14 mouse cellular contexts compared by ENCODE assay signal in the genomic region with DNA sequence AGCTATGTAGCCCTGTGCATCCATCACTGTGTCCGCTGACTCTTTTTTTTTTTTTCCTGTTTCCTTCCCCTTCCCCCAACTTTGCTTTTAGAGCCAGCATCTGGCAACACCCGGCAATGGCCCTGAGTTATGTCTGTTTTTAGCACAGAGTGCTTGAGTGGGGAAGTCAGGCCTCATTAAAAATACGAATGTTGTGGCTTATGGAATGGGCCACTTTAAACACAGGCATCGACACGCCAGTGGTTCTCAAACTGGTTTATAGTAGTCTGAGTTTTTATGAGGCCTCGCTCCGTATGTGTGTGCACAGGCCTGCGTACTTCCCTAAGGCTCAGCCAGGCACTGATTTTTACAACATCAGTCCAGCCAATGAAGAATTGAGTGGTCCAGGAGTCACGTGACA. TPM values are rescaled to one million over a fixed set of nuclear protein-coding genes. Genes with fewer than 3 reads are reported as not detected.
DNase-seq lines count a peak whose midpoint lies in the region; ATAC-seq lines count a peak whose summit lies in the region.
"Had no signal": no experiment of that assay in that cellular context is flagged by ENCODE, and none has a peak within 500 bp of the region (broad histone marks: within the 10 kb centered on the region; RNA-seq: fewer than 3 reads in every experiment).

No protein-coding gene starts in this region.

- H3K4me2 ChIP-seq in heart, embryonic 15.5 days = no peak overlapping the region
- peak overlapping the region; percentile 11; the same call in 1 of the 2 replicates for H3K4me2 ChIP-seq in neural tube, embryonic 13.5 days
- H3K4me2 ChIP-seq: embryonic facial prominence, embryonic 15.5 days; heart, embryonic 12.5 days; lung, embryonic 15.5 days; midbrain, embryonic 13.5 days had no signal

- H3K9me3 ChIP-seq in heart, embryonic 15.5 days (replicated peaks) = no peaks in the 10 kb centered on the region
- no peaks in the 10 kb centered on the region; the same call in 1 of the 2 replicates for H3K9me3 ChIP-seq in neural tube, embryonic 13.5 days
- no peaks in the 10 kb centered on the region for H3K9me3 ChIP-seq in limb, embryonic 10.5 days (replicated peaks)
- H3K9me3 ChIP-seq: embryonic facial prominence, embryonic 15.5 days; lung, embryonic 15.5 days; midbrain, embryonic 13.5 days had no signal

- intact Hi-C loops in heart, postnatal 14 days (cut with DNase I) = no loop called here

- 51% methylated on average over 9 of the region's 9 CpGs for WGBS in heart, embryonic 15.5 days
- WGBS in neural tube, embryonic 13.5 days = 46% methylated on average over 9 of the region's 9 CpGs
- 59% methylated on average over 9 of the region's 9 CpGs for WGBS in limb, embryonic 10.5 days

- ATAC-seq in heart, embryonic 15.5 days (replicated peaks; ENCODE audit: insufficient number of reproducible peaks, insufficient read depth, low FRiP score, low read depth) = peak; percentile 2; the same call in 1 of the 2 replicates
- ATAC-seq in neural tube, embryonic 13.5 days (ENCODE audit: low read depth) = peak; percentile 59; the same call in 1 of the 2 replicates
- ATAC-seq: midbrain, embryonic 13.5 days had no signal

- H3K4me1 ChIP-seq in heart, embryonic 15.5 days (replicated peaks) = 0 out of 2 replicates have a peak, but pooled peaks cover 6% of the 10 kb centered on the region
- H3K4me1 ChIP-seq in neural tube, embryonic 13.5 days (replicated peaks) = peaks cover 29% of the 10 kb centered on the region
- H3K4me1 ChIP-seq in limb, embryonic 10.5 days = peaks cover 27% of the 10 kb centered on the region
- H3K4me1 ChIP-seq: embryonic facial prominence, embryonic 15.5 days; heart, embryonic 12.5 days; midbrain, embryonic 13.5 days had no signal

- no peaks in the 10 kb centered on the region for H3K27me3 ChIP-seq in heart, embryonic 15.5 days
- no peaks in the 10 kb centered on the region for H3K27me3 ChIP-seq in neural tube, embryonic 13.5 days
- no peaks in the 10 kb centered on the region for H3K27me3 ChIP-seq in limb, embryonic 10.5 days (ENCODE audit: low read depth, poor library complexity, severe bottlenecking)
- H3K27me3 ChIP-seq: embryonic facial prominence, embryonic 15.5 days; heart, embryonic 12.5 days; lung, embryonic 15.5 days; midbrain, embryonic 13.5 days had no signal

- H3K9ac ChIP-seq in heart, embryonic 15.5 days = no peak overlapping the region
- H3K9ac ChIP-seq in neural tube, embryonic 13.5 days = peak overlapping the region; percentile 9; the same call in 1 of the 2 replicates
- H3K9ac ChIP-seq: embryonic facial prominence, embryonic 15.5 days; heart, embryonic 12.5 days; lung, embryonic 15.5 days; midbrain, embryonic 13.5 days had no signal

- H3K36me3 ChIP-seq in heart, embryonic 15.5 days = no peaks in the 10 kb centered on the region
- no peaks in the 10 kb centered on the region for H3K36me3 ChIP-seq in neural tube, embryonic 13.5 days
- no peaks in the 10 kb centered on the region for H3K36me3 ChIP-seq in limb, embryonic 10.5 days
- H3K36me3 ChIP-seq: embryonic facial prominence, embryonic 15.5 days; heart, embryonic 12.5 days; lung, embryonic 15.5 days; midbrain, embryonic 13.5 days had no signal

- no peak overlapping the region for H3K4me3 ChIP-seq in heart, embryonic 15.5 days
- no peak overlapping the region for H3K4me3 ChIP-seq in neural tube, embryonic 13.5 days
- peak overlapping the region; percentile 10; the same call in 1 of the 2 replicates for H3K4me3 ChIP-seq in limb, embryonic 10.5 days
- H3K4me3 ChIP-seq: embryonic facial prominence, embryonic 15.5 days; heart, embryonic 12.5 days; lung, embryonic 15.5 days; midbrain, embryonic 13.5 days had no signal

- no peak for DNase-seq in heart, postnatal 14 days
- no peak for DNase-seq in neural tube, embryonic 10.5 days (ENCODE audit: extremely low spot score, low spot score)
- DNase-seq in limb, embryonic 10.5 days (ENCODE audit: low spot score) = peak; percentile 51
- no peak for DNase-seq in ovary, postnatal 10 days (ENCODE audit: low spot score)
- no peak for DNase-seq in gastrocnemius, postnatal 4 days (ENCODE audit: low spot score in 2 of 2)
- DNase-seq: adrenal gland, postnatal 25 days; cerebellum, adult 9-11 months; thymus, adult 18-20 months had no signal

- no peak overlapping the region for H3K27ac ChIP-seq in heart, embryonic 15.5 days
- peak overlapping the region; percentile 74 for H3K27ac ChIP-seq in neural tube, embryonic 13.5 days (replicated peaks)
- peak overlapping the region; percentile 66 for H3K27ac ChIP-seq in limb, embryonic 10.5 days
- H3K27ac ChIP-seq: embryonic facial prominence, embryonic 15.5 days; lung, embryonic 15.5 days; midbrain, embryonic 13.5 days had no signal

RNA-seq across cellular contexts. Expression of a gene that starts 13.1 kb away (rescaled TPM):
- 0.29 and 0.60 TPM in 2 replicates for polyA plus RNA-seq in heart, embryonic 15.5 days (2015; fragmentation: Nextera tagmentation; extraction: Ambion mirVana)
- total RNA-seq in heart, postnatal 14 days (2021) = 1 to 10 TPM in 1 of 2 experiments, under 1 TPM in 1; 0.41 to 2.0 TPM
- polyA plus RNA-seq in neural tube, embryonic 13.5 days (2015; fragmentation: Nextera tagmentation; extraction: Ambion mirVana) = 0.25 and 0.66 TPM in 2 replicates
- 0.49 TPM in 1 of 2 replicates, not detected in the other for polyA plus RNA-seq in limb, embryonic 10.5 days (2016; fragmentation: Nextera tagmentation; extraction: Ambion mirVana)
- under 1 TPM; 0.20 to 0.26 TPM for total RNA-seq in gastrocnemius, postnatal 4 days (2021)
